Mouse (Mus musculus): ENCODE data around the gene Sema3f. TPM values are rescaled to one million over a fixed set of nuclear protein-coding genes. Genes with fewer than 3 reads are reported as not detected.

The Sema3f gene
- polyA plus RNA-seq, 1 experiment from 2014 or later: 11.9 TPM

DNA sequence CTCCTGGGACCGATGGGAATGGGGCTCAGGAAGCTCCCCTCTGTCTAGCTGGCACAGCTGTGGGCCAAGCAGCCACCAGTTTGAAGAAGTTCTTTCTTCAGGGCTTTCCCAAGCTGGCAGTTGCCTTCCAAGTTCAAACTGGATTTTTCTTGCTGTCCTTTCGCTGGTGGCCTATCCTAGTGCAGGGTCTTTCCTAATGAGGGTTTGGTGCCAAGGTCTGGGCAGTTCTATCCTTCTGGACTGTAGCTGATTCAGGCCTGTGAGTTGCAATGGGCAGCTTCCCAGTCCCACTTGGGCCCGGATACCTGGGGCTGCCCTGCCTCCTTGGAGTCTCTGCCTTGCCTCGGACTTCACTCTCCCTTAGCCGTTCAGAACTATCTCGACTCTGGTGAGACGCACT is 60.0 kb downstream of the Sema3f start:
- Histone ChIP-seq H3K9ac (ENCODE audit: low read length) (no peak overlapping the region), H3K4me1 (ENCODE audit: control insufficient read depth, insufficient read depth, low read length) (peaks cover 3% of the 10 kb centered on the region; the same call in 1 of the 2 replicates), H3K4me2 (no peak overlapping the region), H3K27ac (ENCODE audit: low read depth, low read length) (no peak overlapping the region), H3K27me3 (ENCODE audit: control insufficient read depth, insufficient read depth, low read length) (no peaks in the 10 kb centered on the region), H3K9me3 (ENCODE audit: control insufficient read depth, low read length) (no peaks in the 10 kb centered on the region), H3K36me3 (ENCODE audit: control insufficient read depth, insufficient read depth, low read length) (no peaks in the 10 kb centered on the region), H3K4me3 (ENCODE audit: low read depth, low read length) (no peak overlapping the region)
- DNase-seq (ENCODE audit: low spot score, missing footprints): no peak
- WGBS: 74% methylated on average over 7 of the region's 7 CpGs
- ATAC-seq (ENCODE audit: low FRiP score): no peak

DNA sequence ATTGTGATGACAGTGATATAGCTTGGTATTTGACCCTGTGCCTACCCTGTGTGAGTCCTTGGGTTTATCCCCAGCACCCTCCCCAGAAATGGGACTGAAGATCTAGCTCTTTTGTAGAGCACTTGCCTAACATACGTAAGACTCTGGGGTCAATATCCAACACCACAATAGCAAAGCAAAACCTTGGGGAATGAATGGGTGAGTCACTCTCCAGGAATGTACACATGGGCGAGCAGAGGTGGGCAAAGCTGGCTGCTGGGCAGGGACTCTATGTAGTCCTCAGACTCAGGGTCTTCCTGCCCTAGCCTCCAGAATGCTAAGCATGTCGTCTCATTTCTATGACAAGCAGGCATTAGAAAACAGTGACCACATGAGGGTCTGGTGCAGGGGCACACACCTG is 61.5 kb downstream of the Sema3f start:
- no peaks in the 10 kb centered on the region for H3K9me3 ChIP-seq (ENCODE audit: control insufficient read depth, low read length)
- no peak overlapping the region for H3K4me2 ChIP-seq
- H3K9ac ChIP-seq (ENCODE audit: low read length): no peak overlapping the region
- ATAC-seq (ENCODE audit: low FRiP score) (no peak), DNase-seq (ENCODE audit: low spot score, missing footprints) (no peak)
- no peaks in the 10 kb centered on the region for H3K27me3 ChIP-seq (ENCODE audit: control insufficient read depth, insufficient read depth, low read length)
- H3K36me3 ChIP-seq (ENCODE audit: control insufficient read depth, insufficient read depth, low read length): no peaks in the 10 kb centered on the region
- H3K4me1 ChIP-seq (ENCODE audit: control insufficient read depth, insufficient read depth, low read length): peaks cover 11% of the 10 kb centered on the region
- no peak overlapping the region for H3K4me3 ChIP-seq (ENCODE audit: low read depth, low read length)
- no peak overlapping the region for H3K27ac ChIP-seq (ENCODE audit: low read depth, low read length)
- 74% methylated on average over 3 of the region's 3 CpGs for WGBS

DNA sequence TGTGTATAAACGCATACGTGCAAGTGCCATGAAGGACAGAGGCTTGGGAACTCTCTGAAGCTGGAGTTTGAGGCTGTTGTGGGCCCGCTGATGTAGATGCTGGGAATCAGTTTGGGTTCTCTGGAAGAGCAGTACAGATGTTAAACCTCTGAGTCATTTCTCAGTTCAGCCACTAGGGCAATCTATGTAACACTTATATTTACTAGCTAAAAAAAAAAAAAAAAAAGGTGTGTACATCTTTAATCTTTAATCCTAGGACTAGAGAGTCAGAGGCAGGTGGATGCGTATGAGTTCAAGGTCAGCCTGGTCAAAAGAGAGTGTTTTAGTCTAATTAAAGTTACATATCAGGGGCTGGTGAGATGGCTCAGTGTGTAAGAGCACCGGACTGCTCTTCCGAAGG is 63.3 kb downstream of the Sema3f start:
- no peaks in the 10 kb centered on the region for H3K27me3 ChIP-seq (ENCODE audit: control insufficient read depth, insufficient read depth, low read length)
- H3K9me3 ChIP-seq (ENCODE audit: control insufficient read depth, low read length): no peaks in the 10 kb centered on the region
- H3K4me3 ChIP-seq (ENCODE audit: low read depth, low read length): no peak overlapping the region
- ATAC-seq (ENCODE audit: low FRiP score) (no peak), DNase-seq (ENCODE audit: low spot score, missing footprints) (peak; percentile 89)
- 81% methylated on average over 6 of the region's 6 CpGs for WGBS
- peaks cover 11% of the 10 kb centered on the region for H3K4me1 ChIP-seq (ENCODE audit: control insufficient read depth, insufficient read depth, low read length)
- H3K9ac ChIP-seq (ENCODE audit: low read length): no peak overlapping the region
- no peak overlapping the region for H3K4me2 ChIP-seq
- H3K36me3 ChIP-seq (ENCODE audit: control insufficient read depth, insufficient read depth, low read length): no peaks in the 10 kb centered on the region
- H3K27ac ChIP-seq (ENCODE audit: low read depth, low read length): no peak overlapping the region

DNA sequence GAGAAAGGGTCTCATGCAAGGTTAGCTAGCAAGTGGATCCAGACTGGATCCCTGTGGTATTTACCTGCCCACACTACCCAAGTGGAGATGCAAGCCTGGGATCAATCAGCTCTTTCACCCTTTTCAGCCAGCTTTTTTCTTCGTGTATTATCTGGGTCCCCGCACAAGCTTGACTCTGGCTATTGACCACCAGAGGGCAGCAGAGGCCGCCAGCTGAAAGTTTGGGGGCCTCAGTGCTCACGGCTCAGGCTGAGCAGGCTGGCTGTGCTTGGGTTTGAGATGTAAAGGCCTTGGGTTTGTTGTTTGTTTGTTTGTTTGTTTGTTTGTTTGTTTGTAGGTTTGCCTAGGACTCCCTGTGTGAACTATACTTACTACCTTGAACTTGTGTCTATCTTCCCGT is 64.7 kb downstream of the Sema3f start:
- H3K27ac ChIP-seq (ENCODE audit: low read depth, low read length): no peak overlapping the region
- peak; percentile 70 for ATAC-seq (ENCODE audit: low FRiP score)
- H3K27me3 ChIP-seq (ENCODE audit: control insufficient read depth, insufficient read depth, low read length): no peaks in the 10 kb centered on the region
- 8% methylated on average over 5 of the region's 5 CpGs for WGBS
- H3K9me3 ChIP-seq (ENCODE audit: control insufficient read depth, low read length): no peaks in the 10 kb centered on the region
- peaks cover 19% of the 10 kb centered on the region for H3K4me1 ChIP-seq (ENCODE audit: control insufficient read depth, insufficient read depth, low read length)
- H3K9ac ChIP-seq (ENCODE audit: low read length): peak overlapping the region; percentile 10; the same call in 1 of the 2 replicates
- no peaks in the 10 kb centered on the region for H3K36me3 ChIP-seq (ENCODE audit: control insufficient read depth, insufficient read depth, low read length)
- no peak overlapping the region for H3K4me3 ChIP-seq (ENCODE audit: low read depth, low read length)
- H3K4me2 ChIP-seq: no peak overlapping the region
- DNase-seq (ENCODE audit: low spot score, missing footprints): peak; percentile 99

DNA sequence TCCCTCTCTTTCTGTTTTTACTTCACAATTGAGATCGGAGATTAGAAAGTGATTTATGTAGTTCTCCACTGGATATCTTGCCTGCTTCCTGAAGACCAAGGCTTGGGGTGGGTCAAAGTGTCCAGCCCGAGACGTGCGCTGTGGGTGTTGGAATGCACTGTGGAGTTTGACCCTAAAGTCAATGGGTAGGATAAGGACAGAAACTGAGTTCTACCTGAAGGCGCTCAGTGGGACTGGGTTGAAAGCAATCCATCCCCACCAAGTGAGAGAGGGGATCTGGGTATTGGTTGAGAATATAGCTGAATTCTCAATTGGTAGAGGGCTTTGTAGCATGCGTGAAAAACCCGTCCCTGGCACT is 65.1 kb downstream of the Sema3f start:
- WGBS: 56% methylated on average over 7 of the region's 7 CpGs
- Histone ChIP-seq H3K4me1 (ENCODE audit: control insufficient read depth, insufficient read depth, low read length) (peaks cover 21% of the 10 kb centered on the region), H3K9me3 (ENCODE audit: control insufficient read depth, low read length) (no peaks in the 10 kb centered on the region)

DNA sequence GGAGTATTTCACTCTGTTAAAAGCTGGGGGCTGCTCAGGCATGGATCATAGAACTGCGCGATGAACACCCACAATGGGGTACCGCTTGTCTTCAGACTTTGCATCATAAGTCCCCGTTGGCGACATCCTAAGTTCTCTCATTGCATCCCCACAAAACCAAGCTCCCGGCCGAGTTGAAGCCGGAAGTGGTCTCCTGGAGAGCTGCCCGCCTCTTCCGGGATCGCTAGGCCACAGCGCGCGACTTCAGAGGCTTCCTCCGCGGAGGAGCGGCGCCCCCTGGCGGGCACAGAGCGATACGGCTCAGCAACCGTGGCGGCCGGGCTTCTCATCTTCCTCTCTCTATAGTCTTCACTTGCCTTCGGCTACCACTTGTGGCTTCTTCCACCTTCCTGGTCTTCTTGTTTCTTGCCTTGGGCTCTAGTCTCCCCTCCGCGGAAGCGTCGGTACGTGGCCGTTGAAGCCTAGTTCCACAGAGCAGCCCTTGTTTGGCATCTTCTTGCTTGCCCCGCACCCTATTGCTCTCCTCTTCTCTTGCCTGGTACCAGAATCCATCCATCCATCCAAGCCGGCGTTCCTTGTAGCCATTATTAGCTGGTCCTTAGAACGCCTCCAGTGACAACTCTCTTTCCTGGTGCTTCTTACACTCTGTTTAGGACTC is 65.7 kb downstream of the Sema3f start:
- DNase-seq (ENCODE audit: low spot score, missing footprints) (peak; percentile 99), ATAC-seq (ENCODE audit: low FRiP score) (peak; percentile 79; the same call in 1 of the 2 replicates)
- H3K4me1 ChIP-seq (ENCODE audit: control insufficient read depth, insufficient read depth, low read length): peaks cover 23% of the 10 kb centered on the region
- no peaks in the 10 kb centered on the region for H3K27me3 ChIP-seq (ENCODE audit: control insufficient read depth, insufficient read depth, low read length)
- WGBS: 6% methylated on average over 35 of the region's 35 CpGs
- H3K27ac ChIP-seq (ENCODE audit: low read depth, low read length): peak overlapping the region; percentile 44; the same call in 1 of the 2 replicates
- H3K36me3 ChIP-seq (ENCODE audit: control insufficient read depth, insufficient read depth, low read length): no peaks in the 10 kb centered on the region
- no peaks in the 10 kb centered on the region for H3K9me3 ChIP-seq (ENCODE audit: control insufficient read depth, low read length)
- peak overlapping the region; percentile 27 for H3K4me3 ChIP-seq (ENCODE audit: low read depth, low read length)
- peak overlapping the region; percentile 73 for H3K9ac ChIP-seq (ENCODE audit: low read length)
- peak overlapping the region; percentile 60 for H3K4me2 ChIP-seq

More for the DNA sequence above, 65.1 kb downstream of the Sema3f start:
- Histone ChIP-seq H3K27me3 (ENCODE audit: control insufficient read depth, insufficient read depth, low read length) (no peaks in the 10 kb centered on the region), H3K36me3 (ENCODE audit: control insufficient read depth, insufficient read depth, low read length) (no peaks in the 10 kb centered on the region), H3K4me2 (no peak overlapping the region), H3K27ac (ENCODE audit: low read depth, low read length) (no peak overlapping the region), H3K4me3 (ENCODE audit: low read depth, low read length) (no peak overlapping the region), H3K9ac (ENCODE audit: low read length) (peak overlapping the region; percentile 64)
- ATAC-seq (ENCODE audit: low FRiP score) (0 out of 2 replicates have a peak, but pooled peaks have one; percentile 10), DNase-seq (ENCODE audit: low spot score, missing footprints) (no peak)

DNA sequence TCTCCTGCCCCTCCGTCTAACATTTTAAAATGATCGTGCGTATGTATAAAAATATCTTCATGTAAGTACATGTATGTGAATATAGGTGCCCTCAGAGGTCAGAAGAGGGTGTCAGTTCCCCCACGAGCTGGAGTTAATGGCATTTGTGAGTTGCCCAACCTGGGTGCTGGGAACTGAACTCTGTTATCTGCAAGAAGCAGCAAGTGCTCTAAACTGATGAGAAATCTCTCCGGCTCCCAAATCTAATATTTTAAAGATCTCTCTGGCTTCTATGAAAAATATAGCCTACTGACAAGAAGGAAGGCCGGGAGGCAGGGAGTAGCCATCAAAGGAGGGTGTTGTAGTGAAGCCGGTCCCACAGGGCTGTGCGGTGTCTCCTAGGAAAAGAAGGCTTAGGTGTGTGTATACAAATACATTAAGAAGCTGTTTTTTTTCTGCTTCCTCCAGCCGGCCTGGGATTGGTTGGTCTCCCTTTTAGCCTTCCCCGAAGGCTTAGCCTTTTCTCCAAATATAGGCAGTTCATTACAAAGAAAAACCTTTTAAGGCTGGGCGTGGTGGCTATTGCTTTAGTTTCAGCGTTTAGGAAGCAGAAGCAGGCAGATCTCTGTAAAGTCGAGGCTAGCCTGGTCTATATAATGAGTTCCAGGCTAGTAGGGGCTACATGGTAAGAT is 66.6 kb downstream of the Sema3f start:
- Histone ChIP-seq H3K4me3 (ENCODE audit: low read depth, low read length) (no peak overlapping the region; the same call in 1 of the 2 replicates), H3K4me1 (ENCODE audit: control insufficient read depth, insufficient read depth, low read length) (peaks cover 23% of the 10 kb centered on the region), H3K27me3 (ENCODE audit: control insufficient read depth, insufficient read depth, low read length) (no peaks in the 10 kb centered on the region), H3K9me3 (ENCODE audit: control insufficient read depth, low read length) (no peaks in the 10 kb centered on the region), H3K27ac (ENCODE audit: low read depth, low read length) (no peak overlapping the region), H3K36me3 (ENCODE audit: control insufficient read depth, insufficient read depth, low read length) (no peaks in the 10 kb centered on the region), H3K9ac (ENCODE audit: low read length) (peak overlapping the region; percentile 73; the same call in 1 of the 2 replicates), H3K4me2 (no peak overlapping the region; the same call in 1 of the 2 replicates)
- no peak for ATAC-seq (ENCODE audit: low FRiP score)
- DNase-seq (ENCODE audit: low spot score, missing footprints): no peak
- 93% methylated on average over 13 of the region's 13 CpGs for WGBS

DNA sequence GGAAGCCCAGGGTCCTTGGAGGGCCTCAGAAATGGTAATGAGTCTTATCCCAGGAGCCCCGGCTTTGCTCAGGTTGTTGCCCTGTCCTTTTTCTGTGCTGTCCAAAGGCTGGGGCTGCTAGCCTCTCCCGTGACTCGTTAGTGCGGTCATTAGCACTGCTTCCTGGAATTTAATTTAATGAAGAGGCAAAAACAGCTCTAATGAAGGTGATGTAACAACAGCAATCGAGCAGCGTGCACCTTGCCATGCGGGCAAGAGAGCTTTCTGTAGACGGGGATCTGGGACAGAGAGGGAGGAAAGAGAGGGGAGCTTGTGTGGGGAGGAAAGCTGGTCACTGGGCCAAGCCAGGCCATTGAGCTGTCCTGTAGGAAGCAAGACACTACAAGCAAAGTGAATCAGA is 68.6 kb downstream of the Sema3f start:
- Histone ChIP-seq H3K9me3 (ENCODE audit: control insufficient read depth, low read length) (no peaks in the 10 kb centered on the region), H3K4me1 (ENCODE audit: control insufficient read depth, insufficient read depth, low read length) (peaks cover 36% of the 10 kb centered on the region), H3K27me3 (ENCODE audit: control insufficient read depth, insufficient read depth, low read length) (no peaks in the 10 kb centered on the region), H3K4me3 (ENCODE audit: low read depth, low read length) (no peak overlapping the region), H3K9ac (ENCODE audit: low read length) (no peak overlapping the region), H3K27ac (ENCODE audit: low read depth, low read length) (no peak overlapping the region), H3K36me3 (ENCODE audit: control insufficient read depth, insufficient read depth, low read length) (no peaks in the 10 kb centered on the region), H3K4me2 (no peak overlapping the region)
- ATAC-seq (ENCODE audit: low FRiP score): no peak
- WGBS: 42% methylated on average over 8 of the region's 8 CpGs
- DNase-seq (ENCODE audit: low spot score, missing footprints): no peak

DNA sequence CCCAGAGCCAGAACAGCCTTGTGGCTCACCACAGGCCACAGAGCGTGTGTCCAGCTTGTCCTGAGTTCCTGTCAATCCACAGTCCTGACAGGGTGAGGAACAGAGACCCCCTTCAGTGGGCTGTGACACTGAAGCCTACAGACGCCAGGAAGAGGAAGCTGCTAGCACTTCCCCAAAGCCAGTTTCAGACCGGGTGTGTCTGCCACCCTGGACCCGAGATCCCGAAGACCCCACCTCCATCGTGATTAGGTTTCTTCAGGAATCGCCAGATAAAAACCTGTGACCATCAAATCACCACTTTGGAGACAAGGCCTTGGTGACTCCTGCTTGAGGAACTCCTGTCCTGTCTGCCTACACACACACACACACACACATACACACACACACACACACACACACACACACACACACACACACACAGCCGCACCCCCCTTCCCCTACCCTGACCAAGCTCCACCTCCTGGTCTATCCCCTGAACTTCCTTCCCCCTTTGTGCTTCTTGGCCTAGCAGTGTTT is 70.0 kb downstream of the Sema3f start:
- Histone ChIP-seq H3K27me3 (ENCODE audit: control insufficient read depth, insufficient read depth, low read length) (no peaks in the 10 kb centered on the region), H3K4me3 (ENCODE audit: low read depth, low read length) (no peak overlapping the region), H3K4me1 (ENCODE audit: control insufficient read depth, insufficient read depth, low read length) (peaks cover 42% of the 10 kb centered on the region), H3K9me3 (ENCODE audit: control insufficient read depth, low read length) (no peaks in the 10 kb centered on the region), H3K4me2 (no peak overlapping the region), H3K27ac (ENCODE audit: low read depth, low read length) (peak overlapping the region; percentile 51), H3K9ac (ENCODE audit: low read length) (peak overlapping the region; percentile 31; the same call in 1 of the 2 replicates), H3K36me3 (ENCODE audit: control insufficient read depth, insufficient read depth, low read length) (no peaks in the 10 kb centered on the region)
- 29% methylated on average over 8 of the region's 8 CpGs for WGBS
- ATAC-seq (ENCODE audit: low FRiP score) (no peak), DNase-seq (ENCODE audit: low spot score, missing footprints) (no peak)
